Mouse (Mus musculus): ENCODE data around the gene Aldh3a2.

Gene Aldh3a2

DNA sequence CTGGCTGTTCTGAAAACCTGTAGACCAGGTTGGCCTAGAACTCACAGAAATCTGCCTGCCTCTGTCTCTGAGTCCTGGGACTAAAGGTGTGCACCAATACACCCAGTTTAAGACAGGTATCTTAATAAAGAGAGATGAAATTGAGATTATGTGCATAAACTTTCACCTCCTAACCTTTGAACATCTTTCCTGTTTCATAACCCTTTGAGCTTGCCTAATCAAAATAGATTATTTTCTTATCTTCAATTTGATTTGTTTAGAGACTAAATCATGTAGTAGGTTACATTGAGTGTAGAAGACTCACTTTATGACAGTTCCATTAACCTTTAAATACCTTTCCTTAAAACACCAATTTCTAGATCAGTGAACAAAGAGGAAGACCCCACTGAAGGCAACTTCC lies 4.3 kb upstream of the Aldh3a2 start:
- DNase-seq (ENCODE audit: low read depth): no peak

DNA sequence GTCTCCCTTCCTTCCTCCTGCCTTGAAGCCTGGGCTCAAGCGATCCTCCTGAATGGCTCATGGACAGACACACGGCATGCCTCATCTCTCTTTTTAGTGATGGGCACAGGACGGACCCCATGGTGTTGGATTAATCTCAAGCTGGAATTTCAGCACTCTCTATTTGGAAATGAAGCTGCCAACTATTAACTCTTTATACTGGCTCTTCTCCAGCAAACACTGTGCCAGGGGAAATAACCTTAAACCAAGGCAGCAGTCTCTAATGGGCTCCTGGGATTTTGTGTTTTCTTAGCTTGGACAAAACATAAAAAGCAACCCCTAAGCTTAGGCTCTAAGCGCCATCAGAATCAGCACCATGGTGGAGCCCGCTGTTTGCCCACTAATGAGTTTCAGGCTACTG lies 3.1 kb upstream of the Aldh3a2 start:
- no peak for DNase-seq (ENCODE audit: low read depth)

DNA sequence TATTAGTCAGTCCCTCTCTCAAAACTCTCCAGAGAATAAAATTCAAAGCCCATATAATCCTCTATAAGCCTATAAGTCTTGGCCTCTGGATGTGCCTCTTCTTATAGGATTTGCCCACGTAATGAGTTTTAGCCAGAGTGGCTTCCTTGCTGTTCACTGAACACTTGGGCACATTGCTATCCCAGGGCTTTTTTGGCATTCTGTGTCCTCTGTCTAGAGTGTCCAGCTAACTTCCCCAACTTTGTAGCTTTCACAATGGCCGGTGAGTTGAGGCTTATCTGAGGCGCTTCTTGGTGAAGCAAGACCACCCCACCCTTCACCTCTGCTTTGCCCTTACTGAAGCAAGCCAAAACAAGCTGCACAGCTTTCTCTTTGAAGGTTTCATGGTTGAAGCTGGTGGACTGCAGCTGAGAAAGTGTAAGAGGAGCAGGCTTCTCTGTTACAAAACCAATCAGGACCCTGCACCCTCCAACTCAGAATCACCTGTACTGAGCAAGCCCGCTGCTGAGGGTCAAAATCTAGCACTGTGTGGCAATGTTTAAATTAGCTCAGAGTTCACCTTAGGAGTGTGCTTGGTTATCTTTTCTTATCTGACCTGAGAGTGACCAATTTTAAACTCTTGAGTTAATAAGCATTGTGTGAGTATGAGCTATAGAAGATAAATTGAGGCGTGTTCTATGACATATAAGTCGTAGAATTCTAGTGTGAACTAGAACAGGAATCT lies 1.5 kb upstream of the Aldh3a2 start:
- no peak for DNase-seq (ENCODE audit: low read depth)

DNA sequence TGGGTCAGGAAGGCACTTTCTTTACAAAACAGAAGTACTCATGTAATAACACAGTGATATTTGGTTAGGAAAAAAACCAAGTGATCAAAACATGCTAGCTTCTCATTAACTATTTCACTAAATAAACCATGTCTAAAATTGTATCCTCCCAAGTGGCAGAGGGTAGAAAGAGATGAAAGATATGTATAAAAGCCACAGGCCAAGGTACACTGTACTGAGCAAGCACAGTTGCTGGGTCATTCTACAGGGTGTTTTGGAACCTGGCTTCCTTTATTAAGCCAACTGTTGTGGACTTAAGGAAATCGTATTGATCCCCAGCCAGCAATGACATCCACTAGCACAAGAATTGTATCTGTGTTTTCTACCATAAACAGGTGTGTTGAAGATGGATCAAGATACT lies 3.4 kb downstream of the Aldh3a2 start:
- DNase-seq (ENCODE audit: low read depth): no peak

DNA sequence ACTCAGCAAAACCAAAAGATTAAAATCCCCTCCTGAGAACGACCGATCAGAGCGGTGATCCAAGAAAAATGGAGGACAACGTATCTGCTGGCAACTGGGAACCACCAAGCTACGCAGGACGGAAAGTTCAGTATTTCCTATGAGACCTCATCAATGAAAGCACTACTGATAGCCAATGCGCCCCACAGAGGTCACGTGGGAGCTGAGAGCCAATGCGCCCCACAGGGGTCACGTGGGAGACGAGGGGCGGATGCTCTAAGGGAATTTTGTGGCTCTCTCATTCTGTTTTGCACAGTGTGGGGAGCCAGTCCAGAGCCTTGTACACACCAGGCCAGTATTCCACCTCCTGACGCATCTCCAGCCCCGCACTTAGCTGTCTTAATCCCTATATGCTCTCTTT lies 4.7 kb downstream of the Aldh3a2 start:
- no peak for DNase-seq (ENCODE audit: low read depth)

DNA sequence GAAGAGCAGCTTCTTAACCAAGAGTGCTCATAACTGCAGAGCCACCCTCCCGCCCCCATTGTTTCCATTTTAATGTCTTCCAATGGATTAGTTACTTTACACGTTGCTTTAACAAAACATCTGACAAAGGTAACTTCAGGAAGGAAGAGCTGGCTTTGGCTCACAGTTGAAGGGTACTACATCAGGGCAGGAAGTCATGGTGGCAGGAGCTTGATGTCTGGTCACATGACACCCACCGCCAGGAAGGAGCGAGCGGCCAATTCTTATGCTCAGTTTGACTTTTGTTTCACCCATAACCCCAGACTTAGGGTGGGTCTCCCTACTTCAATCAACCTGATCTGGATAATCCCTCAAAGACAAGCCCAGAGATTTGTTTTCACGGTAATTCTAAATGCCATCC lies 8.2 kb downstream of the Aldh3a2 start:
- DNase-seq (ENCODE audit: low read depth): no peak

DNA sequence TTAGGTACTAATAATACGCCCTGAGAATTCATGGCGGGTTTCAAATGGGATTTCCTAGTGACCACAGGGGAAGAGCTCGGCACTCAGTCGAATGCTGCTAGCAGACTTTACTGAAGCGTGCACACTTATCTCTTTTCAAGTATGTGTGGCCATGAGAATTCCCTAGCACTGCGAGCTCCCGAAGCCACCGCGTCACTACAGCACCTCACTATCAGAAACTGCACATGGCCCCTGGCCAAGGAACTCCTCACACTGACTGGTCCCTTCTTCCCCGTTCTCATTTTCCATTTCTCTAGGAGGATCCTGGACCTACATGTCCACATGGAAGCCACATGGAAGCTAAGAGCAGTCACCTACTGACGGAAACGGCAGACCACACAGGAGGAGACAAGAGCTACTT lies 14.5 kb downstream of the Aldh3a2 start:
- no peak for DNase-seq (ENCODE audit: low read depth)

DNA sequence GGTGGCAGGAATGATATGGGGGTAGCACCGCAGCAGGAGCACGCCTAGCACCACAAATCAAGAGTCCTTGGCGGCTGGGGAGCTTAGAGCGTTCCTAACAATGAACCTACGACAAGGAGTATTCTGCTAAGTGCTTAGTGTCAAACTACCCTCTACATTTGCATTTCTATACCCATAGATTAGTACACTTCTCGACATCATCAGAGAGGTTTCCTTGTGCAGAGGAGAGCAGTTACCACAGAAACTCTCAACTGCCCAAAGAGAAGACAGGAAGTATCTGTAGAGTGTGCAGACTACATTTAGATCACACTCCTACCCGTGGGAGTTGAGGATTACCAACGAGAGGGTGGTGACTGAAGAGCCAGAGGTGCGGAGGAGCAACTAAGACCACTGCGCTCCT lies 15.5 kb downstream of the Aldh3a2 start:
- DNase-seq (ENCODE audit: low read depth): no peak

DNA sequence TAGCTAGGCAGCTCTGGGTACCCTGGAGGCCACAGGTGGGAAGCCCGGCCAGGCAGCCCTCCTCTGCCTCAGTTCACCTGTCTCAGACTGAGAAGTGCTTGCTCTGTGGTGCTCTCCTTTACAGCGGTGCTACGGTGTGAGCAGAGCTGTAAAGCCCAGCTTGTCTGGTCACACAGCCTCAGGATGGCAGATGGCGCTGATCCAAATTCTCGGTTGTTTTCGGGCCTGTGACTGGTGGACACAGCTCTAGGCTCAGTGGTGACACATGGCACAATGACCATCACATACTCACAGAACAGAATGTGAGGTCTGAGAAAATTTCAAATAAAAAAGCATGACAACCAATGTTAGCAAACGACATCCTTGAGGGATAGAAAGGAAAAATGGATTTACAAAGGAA lies 22.9 kb downstream of the Aldh3a2 start:
- no peak for DNase-seq (ENCODE audit: low read depth)

DNA sequence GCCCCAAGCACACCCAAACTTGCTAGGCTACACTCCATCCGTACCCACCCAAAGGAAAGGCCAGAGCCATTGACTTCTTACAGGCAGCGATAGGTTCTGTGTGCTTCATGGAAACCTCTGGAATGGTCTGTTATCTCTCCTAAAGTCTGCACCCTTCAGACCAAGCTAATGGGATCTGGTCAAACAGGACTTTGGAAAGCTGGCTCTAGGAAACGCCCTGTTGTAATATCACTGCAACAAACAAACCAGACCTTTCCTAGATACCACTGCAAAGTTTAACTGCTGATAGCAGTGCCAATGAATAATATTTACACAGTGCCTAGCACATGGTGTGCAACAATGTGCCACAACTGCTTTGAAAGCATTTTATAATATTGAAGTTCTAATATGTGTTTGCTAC lies 31.2 kb downstream of the Aldh3a2 start:
- no peak for DNase-seq (ENCODE audit: low read depth)

DNA sequence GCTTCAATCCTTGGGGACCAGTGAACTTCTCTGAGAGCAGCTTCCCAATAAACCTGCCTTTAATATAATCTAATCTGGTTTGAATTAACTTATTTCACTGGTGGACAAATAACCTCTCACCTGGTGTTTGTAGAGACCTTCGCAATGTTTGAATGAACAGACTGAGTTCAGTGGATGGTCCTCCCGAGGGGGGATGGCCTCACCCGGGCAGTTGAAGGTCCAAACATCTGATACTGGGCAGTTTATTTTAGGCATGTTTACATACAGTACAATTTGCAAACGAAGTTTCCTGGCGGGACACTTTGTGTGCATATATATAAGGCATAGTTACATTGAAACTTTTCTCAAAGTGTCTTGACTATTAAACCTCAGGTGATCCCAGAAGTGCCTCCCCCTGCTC lies 33.1 kb downstream of the Aldh3a2 start:
- DNase-seq (ENCODE audit: low read depth): no peak

DNA sequence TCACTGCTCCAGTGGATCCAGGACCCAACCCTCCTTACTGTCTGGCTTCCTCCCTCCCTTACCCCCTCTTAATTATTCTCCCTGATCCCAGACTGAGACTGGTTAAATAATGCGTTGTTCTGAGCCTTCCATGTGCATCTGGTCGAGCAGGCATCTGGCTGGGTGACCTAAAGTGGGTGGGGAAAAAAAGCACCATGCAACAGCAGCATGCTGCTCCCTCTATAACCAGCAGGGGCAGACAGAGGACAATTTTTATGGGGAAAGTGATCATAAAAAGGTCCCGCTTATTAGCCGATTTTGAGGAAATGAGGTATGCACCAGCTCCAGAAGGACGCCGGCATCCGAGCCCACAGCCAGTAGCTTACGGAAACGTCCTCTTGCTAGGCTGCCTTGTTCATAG lies 35.9 kb downstream of the Aldh3a2 start:
- peak; percentile 52 for DNase-seq (ENCODE audit: low read depth)

DNA sequence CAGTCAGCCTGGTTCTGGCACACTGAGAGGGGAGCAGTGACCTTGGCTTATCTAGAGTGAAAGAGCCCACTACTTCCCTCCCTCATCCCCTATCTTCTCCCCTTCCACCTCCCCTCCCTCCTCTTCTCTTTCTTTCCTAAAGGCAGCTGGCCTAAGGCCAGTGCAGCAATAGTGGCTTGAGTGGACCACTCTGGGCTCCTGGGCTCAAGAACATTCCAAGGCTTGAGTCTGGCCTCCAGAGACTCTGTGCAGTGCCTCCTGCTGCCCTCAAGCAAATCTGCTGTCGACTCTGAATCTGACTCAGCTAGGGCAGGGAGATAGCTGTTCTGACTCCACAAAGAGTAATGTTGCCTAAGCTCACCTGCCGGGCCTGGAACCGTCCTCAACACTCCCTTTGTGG lies 38.9 kb downstream of the Aldh3a2 start:
- DNase-seq (ENCODE audit: low read depth): no peak

DNA sequence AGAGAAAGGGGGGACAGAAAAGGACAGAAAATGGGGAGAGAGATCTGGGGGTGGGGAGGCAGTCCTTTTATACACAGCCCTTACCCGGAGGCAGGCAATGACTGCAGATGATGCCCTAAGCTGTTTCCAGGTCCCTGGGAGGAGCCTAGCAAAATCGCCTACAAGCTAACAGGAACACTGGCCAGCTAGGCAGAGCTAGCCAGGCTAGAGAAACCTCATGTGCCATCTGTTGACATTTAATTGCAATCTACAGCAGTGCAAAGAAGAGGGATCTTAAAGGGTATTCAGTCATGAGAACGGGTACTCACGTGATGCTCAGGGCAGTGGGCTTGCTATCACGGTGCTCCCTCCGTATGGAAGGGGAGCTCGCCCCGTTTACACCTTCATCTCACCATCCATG lies 39.4 kb downstream of the Aldh3a2 start:
- no peak for DNase-seq (ENCODE audit: low read depth)

DNA sequence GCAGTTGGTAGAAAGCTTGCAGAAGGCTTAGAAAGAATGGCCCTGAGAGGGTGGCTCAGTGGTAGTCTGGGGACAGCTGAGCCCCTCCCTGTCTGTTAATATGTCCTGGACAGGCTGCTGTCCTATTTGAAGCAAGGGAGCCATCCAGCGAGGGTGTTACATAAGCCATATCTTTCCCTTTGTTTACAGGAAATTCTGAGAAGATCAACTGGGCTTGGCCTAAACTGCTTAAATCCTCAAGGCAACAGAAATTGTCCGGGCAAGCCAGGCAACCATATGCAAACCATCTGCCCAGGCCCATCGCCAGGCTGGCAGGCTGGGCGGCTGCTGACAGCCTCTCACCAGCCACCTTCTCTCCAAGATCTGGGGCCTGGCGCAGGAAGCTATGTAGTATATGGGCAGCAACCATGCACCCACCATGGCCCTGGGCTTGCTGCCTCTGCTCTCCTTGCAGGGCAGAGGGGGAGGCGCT lies 41.3 kb downstream of the Aldh3a2 start:
- no peak for DNase-seq (ENCODE audit: low read depth)

DNA sequence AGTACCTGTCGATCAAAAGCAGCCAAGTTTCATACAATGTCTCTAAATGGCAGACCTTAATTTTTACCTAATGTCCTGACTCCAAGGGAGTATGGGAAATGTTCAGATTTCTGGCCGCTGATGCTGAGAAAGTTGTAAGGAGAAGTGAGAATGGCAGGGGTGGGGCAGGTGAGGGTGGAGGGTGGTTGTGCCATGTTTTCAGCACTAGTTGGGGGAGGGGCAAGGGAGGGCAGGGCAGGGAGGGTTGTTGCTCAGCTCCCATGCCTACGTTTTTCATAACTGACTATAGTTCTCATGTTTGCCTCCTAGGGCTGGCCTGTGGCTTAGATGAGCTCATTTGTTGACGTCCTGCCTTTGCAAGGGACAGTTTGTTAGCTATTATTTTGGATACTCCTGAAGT lies 41.8 kb downstream of the Aldh3a2 start:
- no peak for DNase-seq (ENCODE audit: low read depth)

DNA sequence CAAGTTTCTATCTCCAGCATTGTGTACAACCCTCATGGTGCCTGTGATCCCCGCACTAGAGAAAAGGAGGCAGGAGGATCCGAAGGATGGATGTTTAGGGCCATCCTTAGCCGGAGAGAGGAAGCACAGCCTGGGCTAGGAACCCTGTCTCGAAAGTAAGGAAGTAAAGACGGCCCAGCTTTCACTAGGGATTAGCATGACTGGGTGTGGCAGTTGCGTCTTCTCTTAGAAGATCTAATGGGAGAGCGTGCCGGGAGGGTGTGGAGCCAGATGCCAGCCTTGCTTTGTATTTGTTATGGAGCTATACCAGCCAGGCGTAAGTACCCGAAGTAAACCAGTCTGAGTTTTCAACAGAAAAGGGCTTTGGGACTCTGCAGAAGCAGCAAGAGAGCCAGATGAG lies 42.4 kb downstream of the Aldh3a2 start:
- no peak for DNase-seq (ENCODE audit: low read depth)

DNA sequence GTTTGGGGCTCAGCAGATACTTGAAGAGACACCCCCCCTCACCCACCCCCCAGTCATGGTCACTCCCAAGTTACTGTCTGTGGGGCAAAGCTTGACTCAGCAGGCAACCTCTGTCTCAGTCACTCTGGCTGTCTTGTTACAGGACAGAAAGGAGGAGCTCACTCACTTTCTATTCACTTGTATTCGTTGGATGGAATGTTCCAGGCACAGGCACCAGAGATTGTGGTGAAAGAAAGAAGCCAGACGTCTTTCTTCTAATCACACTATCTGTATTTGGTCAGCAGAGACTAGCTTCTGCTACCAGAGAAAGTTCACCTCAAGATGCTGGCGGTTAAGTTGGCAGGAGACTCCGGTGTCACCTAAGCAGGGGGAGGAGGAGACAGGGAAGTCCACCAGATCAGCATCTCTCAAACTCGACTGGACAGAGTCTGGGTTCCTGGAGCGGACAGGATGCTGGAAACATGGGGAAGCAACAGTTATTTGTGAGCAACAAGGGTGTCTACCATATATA lies 43.0 kb downstream of the Aldh3a2 start:
- DNase-seq (ENCODE audit: low read depth): no peak

DNA sequence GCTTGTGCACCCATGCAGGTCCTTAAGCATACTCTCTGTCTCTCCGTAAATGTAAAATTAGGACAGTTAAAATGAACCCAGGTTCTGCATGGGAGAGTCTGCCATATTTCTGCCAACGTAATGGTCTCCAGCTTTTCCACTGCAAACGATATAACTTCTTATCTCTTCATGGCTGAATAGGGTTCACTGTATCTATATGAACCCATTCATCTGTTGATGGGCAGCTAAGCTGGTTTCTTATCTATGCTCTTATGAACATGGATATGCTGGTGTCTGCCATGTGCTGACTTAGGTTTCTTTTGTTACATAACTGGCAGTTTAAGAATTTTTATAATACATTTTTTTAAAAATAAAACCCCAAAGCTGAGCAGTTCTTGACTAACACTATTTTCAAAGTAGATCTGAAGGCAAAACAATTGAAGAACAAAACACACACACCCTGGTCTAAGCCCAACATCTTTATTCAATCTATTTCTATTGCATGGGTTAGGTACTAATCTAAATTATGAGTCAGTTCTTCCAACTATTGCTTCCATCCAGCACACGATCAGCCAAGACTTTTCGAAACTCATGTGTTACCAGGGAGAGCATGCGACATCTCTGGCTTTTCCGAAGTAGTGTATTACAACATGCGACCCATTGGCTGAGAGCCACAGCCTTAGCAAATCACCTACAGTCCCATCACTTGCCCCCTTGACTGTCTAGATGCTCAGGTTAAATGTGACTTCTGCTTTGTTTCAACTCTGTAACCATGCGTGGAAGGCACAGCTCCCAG lies 44.1 kb downstream of the Aldh3a2 start:
- DNase-seq (ENCODE audit: low read depth): no peak

DNA sequence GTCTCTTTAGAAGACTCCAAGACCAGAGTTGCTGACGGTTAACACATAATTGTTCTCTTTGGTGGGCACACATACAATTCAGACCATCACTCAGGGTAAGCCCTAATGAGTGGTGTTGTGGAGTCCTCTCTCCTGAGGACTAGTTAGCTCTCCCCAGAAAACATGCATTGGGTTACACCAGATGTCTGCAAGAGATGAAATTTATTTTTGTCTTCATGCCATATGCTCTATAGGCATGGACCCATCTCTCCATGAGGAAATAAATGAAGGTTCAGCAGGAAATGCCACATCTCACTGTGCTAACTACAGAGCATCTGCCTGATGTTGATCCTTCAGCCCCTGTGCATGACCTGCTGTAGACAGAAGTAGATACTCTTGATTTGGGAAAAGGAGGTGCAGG lies 45.3 kb downstream of the Aldh3a2 start:
- no peak for DNase-seq (ENCODE audit: low read depth)

DNA sequence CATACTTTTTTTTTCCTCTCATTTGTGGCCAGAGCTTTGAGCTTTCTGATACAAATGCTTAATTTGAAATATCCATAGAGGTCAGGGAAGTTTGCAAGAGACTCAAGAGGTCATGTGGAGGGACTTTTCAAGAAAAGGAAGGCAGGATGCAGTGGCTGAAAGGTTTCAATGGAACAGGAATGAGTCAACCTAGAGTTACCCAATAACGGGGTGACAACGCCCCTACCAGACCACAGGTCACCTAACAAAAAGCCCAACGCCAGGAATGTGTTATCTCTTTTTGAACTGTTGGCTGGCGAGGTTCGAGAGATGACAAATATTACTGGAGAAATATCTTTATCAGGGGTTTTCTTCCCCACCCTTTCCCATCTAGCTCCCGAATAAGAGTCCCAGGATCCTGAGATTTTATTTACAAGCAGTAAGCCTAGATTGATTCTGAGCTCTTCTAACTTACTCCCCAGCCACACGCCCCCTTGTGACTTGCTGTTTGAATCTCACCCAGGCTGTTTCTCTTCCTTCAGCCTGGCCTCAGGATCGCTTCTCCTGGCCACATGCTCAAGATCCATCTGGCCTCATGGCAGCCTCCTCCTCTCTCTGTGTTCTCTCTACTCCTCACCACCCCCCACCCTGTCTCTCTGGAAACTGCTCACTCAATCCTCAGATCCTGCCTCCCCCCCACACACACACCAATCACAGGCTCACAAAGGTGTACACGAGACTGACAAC lies 46.9 kb downstream of the Aldh3a2 start:
- no peak for DNase-seq (ENCODE audit: low read depth)

DNA sequence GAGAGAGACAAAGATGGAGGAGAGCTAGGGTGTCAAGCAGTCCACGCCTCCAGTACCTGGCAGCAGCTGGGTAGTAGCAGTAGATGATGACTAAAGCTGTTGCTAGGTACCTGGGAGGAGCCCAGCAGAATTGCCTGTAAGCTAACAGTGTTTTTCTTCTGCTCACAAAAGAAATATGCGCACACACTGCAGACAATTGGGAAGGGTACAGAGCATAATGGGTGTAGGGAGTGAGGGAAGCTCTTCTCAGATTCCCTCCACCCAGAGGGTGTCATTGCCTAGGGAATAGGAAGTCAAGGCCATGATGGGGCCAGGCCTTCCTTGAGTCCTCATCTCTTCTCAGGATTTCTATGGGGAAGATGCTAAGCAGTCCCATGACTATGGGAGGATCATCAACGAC lies 51.3 kb downstream of the Aldh3a2 start:
- DNase-seq (ENCODE audit: low read depth): no peak

DNA sequence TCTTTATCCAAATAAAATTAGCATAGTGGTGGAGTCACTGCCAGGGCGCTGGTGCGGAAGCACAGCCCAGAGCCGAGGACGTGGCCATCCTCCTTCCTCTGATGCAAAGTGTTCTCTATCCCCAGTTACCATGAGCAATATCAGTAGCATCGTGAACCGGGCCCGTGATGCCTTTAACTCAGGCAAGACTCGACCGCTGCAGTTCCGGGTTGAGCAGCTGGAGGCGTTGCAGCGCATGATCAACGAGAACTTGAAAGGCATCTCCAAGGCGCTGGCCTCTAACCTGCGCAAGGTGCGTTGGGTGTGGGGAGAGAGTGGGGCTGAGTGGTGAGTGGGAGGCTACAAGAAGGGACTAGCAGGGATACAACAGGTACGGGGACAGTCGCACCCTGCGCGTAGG lies 55.2 kb downstream of the Aldh3a2 start:
- no peak for DNase-seq (ENCODE audit: low read depth)

Measured in naive thymus-derived CD4-positive, alpha-beta T cell, adult 2 months (primary cell).